Mouse (Mus musculus) adipocyte (in vitro differentiated cells): Measurements from ENCODE around the gene Filip1l.
A peak's percentile ranks its signal among the peaks of the same experiment; 100 is the strongest.
"Not testable (repeated sequence)": the region's sequence is repeated elsewhere in the genome, so short reads cannot be mapped to it uniquely, and the experiment has no call there.

ENCODE experiments used
- DNase-seq: peaks from one replicate; pipeline ENCODE4 v3.0.0-alpha.2; 2016; ENCODE audit warnings: low spot score

The Filip1l gene

GRCm38 (mm10) chr16:57353166-57353721 lies 351 bp downstream of the Filip1l start:
- DNase-seq = no peak

GRCm38 (mm10) chr16:57353932-57354331 lies 1.0 kb downstream of the Filip1l start:
- no peak for DNase-seq

GRCm38 (mm10) chr16:57356454-57356853 lies 3.6 kb downstream of the Filip1l start:
- no peak for DNase-seq

- no peak for DNase-seq
Measured at GRCm38 (mm10) chr16:57357011-57357410, 4.1 kb downstream of the Filip1l start.

GRCm38 (mm10) chr16:57359251-57359650 lies 6.4 kb downstream of the Filip1l start:
- DNase-seq = no peak

- no peak for DNase-seq
Measured at GRCm38 (mm10) chr16:57360785-57361184, 7.9 kb downstream of the Filip1l start.

GRCm38 (mm10) chr16:57362679-57363401 lies 9.9 kb downstream of the Filip1l start:
- DNase-seq = no peak

- no peak for DNase-seq
Measured at GRCm38 (mm10) chr16:57364498-57364897, 11.6 kb downstream of the Filip1l start.

- DNase-seq = no peak
Measured at GRCm38 (mm10) chr16:57366141-57366540, 13.2 kb downstream of the Filip1l start.

- no peak for DNase-seq
Measured at GRCm38 (mm10) chr16:57366941-57367694, 14.2 kb downstream of the Filip1l start.

GRCm38 (mm10) chr16:57369846-57370496 lies 17.1 kb downstream of the Filip1l start:
- no peak for DNase-seq

GRCm38 (mm10) chr16:57372156-57372555 lies 19.3 kb downstream of the Filip1l start:
- no peak for DNase-seq

GRCm38 (mm10) chr16:57375248-57375837 lies 22.4 kb downstream of the Filip1l start:
- DNase-seq = no peak

GRCm38 (mm10) chr16:57378631-57379330 lies 25.9 kb downstream of the Filip1l start:
- DNase-seq = no peak

- no peak for DNase-seq
Measured at GRCm38 (mm10) chr16:57383266-57383971, 30.5 kb downstream of the Filip1l start.

GRCm38 (mm10) chr16:57384274-57384673 lies 31.4 kb downstream of the Filip1l start:
- DNase-seq = no peak

GRCm38 (mm10) chr16:57389566-57390251 lies 36.8 kb downstream of the Filip1l start:
- DNase-seq = no peak

- DNase-seq = not testable (repeated sequence)
Measured at GRCm38 (mm10) chr16:57391171-57391570, 38.3 kb downstream of the Filip1l start.

GRCm38 (mm10) chr16:57392461-57392860 lies 39.6 kb downstream of the Filip1l start:
- peak; percentile 23 for DNase-seq

- no peak for DNase-seq
Measured at GRCm38 (mm10) chr16:57393161-57393560, 40.3 kb downstream of the Filip1l start.
